Mouse (Mus musculus) erythroblast, embryonic 14.5 days (primary cell): Measurements from ENCODE around the gene Ap1ar. TPM values are rescaled to one million over a fixed set of nuclear protein-coding genes. Genes with fewer than 3 reads are reported as not detected.

Experiments
- H3K27me3 ChIP-seq: 2 replicates; pipeline ENCODE4 v1.6.1; 2012; ENCODE audit warnings: inconsistent platforms; ENCODE audit not compliant: control insufficient read depth
- H3K36me3 ChIP-seq: 2 replicates; pipeline ENCODE4 v1.6.1; 2012; ENCODE audit warnings: mild to moderate bottlenecking, inconsistent platforms; ENCODE audit not compliant: control insufficient read depth
- H3K4me1 ChIP-seq: 2 replicates; pipeline ENCODE4 v1.6.1; 2012; ENCODE audit warnings: inconsistent platforms; ENCODE audit not compliant: control insufficient read depth
- H3K4me3 ChIP-seq: replicated peaks from 2 replicates; pipeline ENCODE3; 2012; ENCODE audit warnings: moderate library complexity, mild to moderate bottlenecking, inconsistent platforms
- H3K9me3 ChIP-seq: 2 replicates; pipeline ENCODE4 v1.6.1; 2012; ENCODE audit warnings: low read length, inconsistent platforms, mixed read lengths; ENCODE audit not compliant: control insufficient read depth
- GATA1 ChIP-seq: IDR thresholded peaks from 2 replicates; pipeline ENCODE4 v1.6.1; 2012; ENCODE audit warnings: low read length, inconsistent platforms, mixed read lengths
- TAL1 ChIP-seq: IDR thresholded peaks from 3 replicates; pipeline ENCODE4 v1.6.1; 2012; ENCODE audit warnings: low read length, inconsistent platforms, mixed read lengths
- polyA plus RNA-seq: library from polyadenylated mRNA; stranded (reverse); fragments of >175 nt; gene quantifications from 2 replicates; pipeline ENCODE4 v1.2.3, GENCODE M21; 2012

The Ap1ar gene
- polyA plus RNA-seq, 1 experiment = 3.8 TPM

GRCm38 (mm10) chr3:127864242-127864641 lies 26.9 kb upstream of the Ap1ar start:
- Histone ChIP-seq H3K4me1 (peaks cover 5% of the 10 kb centered on the region), H3K27me3 (no peaks in the 10 kb centered on the region), H3K9me3 (no peaks in the 10 kb centered on the region), H3K36me3 (peaks cover 76% of the 10 kb centered on the region), H3K4me3 (no peak overlapping the region)
- no peak for TF ChIP-seq TAL1
- no peak for TF ChIP-seq GATA1

- H3K36me3 ChIP-seq = peaks cover 76% of the 10 kb centered on the region
- H3K9me3 ChIP-seq = no peaks in the 10 kb centered on the region
- TF ChIP-seq GATA1 = no peak
- TF ChIP-seq TAL1 = no peak
Observed at GRCm38 (mm10) chr3:127863571-127863970, 26.2 kb upstream of the Ap1ar start.

GRCm38 (mm10) chr3:127862479-127862878 lies 25.2 kb upstream of the Ap1ar start:
- TF ChIP-seq TAL1 (no peak), GATA1 (no peak)
- H3K4me1 ChIP-seq = peaks cover 5% of the 10 kb centered on the region
- H3K36me3 ChIP-seq = peaks cover 69% of the 10 kb centered on the region
- H3K27me3 ChIP-seq = no peaks in the 10 kb centered on the region
- no peak overlapping the region for H3K4me3 ChIP-seq
- no peaks in the 10 kb centered on the region for H3K9me3 ChIP-seq

More at GRCm38 (mm10) chr3:127863571-127863970, 26.2 kb upstream of the Ap1ar start:
- H3K27me3 ChIP-seq = no peaks in the 10 kb centered on the region
- peaks cover 5% of the 10 kb centered on the region for H3K4me1 ChIP-seq
- H3K4me3 ChIP-seq = no peak overlapping the region

GRCm38 (mm10) chr3:127861340-127861739 lies 24.0 kb upstream of the Ap1ar start:
- peaks cover 3% of the 10 kb centered on the region for H3K4me1 ChIP-seq
- H3K36me3 ChIP-seq = peaks cover 58% of the 10 kb centered on the region
- H3K4me3 ChIP-seq = no peak overlapping the region
- no peaks in the 10 kb centered on the region for H3K9me3 ChIP-seq
- no peaks in the 10 kb centered on the region for H3K27me3 ChIP-seq
- TF ChIP-seq GATA1 (no peak), TAL1 (no peak)

GRCm38 (mm10) chr3:127853431-127854206 lies 16.3 kb upstream of the Ap1ar start:
- no peak for TF ChIP-seq GATA1
- no peak for TF ChIP-seq TAL1
- H3K27me3 ChIP-seq = no peaks in the 10 kb centered on the region
- peaks cover 8% of the 10 kb centered on the region for H3K36me3 ChIP-seq
- peaks cover 47% of the 10 kb centered on the region for H3K4me1 ChIP-seq
- H3K9me3 ChIP-seq = no peaks in the 10 kb centered on the region
- no peak overlapping the region for H3K4me3 ChIP-seq

- no peak for TF ChIP-seq TAL1
- TF ChIP-seq GATA1 = no peak
- H3K9me3 ChIP-seq = no peaks in the 10 kb centered on the region
- H3K4me1 ChIP-seq = peaks cover 55% of the 10 kb centered on the region
Observed at GRCm38 (mm10) chr3:127852722-127853121, 15.4 kb upstream of the Ap1ar start.

GRCm38 (mm10) chr3:127850776-127851646 lies 13.7 kb upstream of the Ap1ar start:
- Histone ChIP-seq H3K36me3 (peaks cover 3% of the 10 kb centered on the region), H3K4me3 (no peak overlapping the region), H3K27me3 (no peaks in the 10 kb centered on the region), H3K9me3 (peaks cover 4% of the 10 kb centered on the region), H3K4me1 (peaks cover 55% of the 10 kb centered on the region)
- TF ChIP-seq TAL1 (no peak), GATA1 (no peak)

More at GRCm38 (mm10) chr3:127852722-127853121, 15.4 kb upstream of the Ap1ar start:
- H3K27me3 ChIP-seq = no peaks in the 10 kb centered on the region
- peaks cover 3% of the 10 kb centered on the region for H3K36me3 ChIP-seq
- no peak overlapping the region for H3K4me3 ChIP-seq

GRCm38 (mm10) chr3:127849922-127850321 lies 12.6 kb upstream of the Ap1ar start:
- Histone ChIP-seq H3K27me3 (no peaks in the 10 kb centered on the region), H3K4me1 (peaks cover 55% of the 10 kb centered on the region), H3K36me3 (peaks cover 3% of the 10 kb centered on the region)

More at GRCm38 (mm10) chr3:127849922-127850321, 12.6 kb upstream of the Ap1ar start:
- no peak overlapping the region for H3K4me3 ChIP-seq
- TF ChIP-seq TAL1 (no peak), GATA1 (no peak)
- peaks cover 6% of the 10 kb centered on the region for H3K9me3 ChIP-seq
